Mouse (Mus musculus) cerebellum, adult 11 months (tissue): ENCODE measurements around the gene Krtap5-5.
A peak's percentile ranks its signal among the peaks of the same experiment; 100 is the strongest.
"Not testable (repeated sequence)": the region's sequence is repeated elsewhere in the genome, so short reads cannot be mapped to it uniquely, and the experiment has no call there.

Source experiments
- DNase-seq: peaks from one replicate; pipeline ENCODE4 v3.0.0; 2022

The Krtap5-5 gene

DNA sequence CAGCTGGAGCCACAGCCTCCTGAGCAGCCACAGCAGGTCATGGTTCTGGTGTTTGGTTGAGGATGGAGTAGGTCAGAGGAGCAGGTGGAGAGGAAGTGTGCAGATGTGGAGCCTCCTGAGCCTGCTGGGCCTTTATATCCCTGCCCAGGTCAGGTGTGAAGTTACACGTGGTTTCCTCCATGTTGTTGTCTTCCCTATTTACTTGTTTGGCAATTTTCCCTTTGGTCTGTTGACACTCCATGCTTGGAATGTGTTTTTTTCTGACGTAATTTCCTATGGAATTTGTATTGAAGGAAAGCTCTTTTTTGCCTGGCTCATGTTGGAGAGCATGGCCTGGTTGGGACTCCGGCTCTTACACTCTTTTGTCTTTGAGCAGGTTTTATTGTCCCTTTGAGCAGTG lies at the start of gene Krtap5-5:
Gene Krtap5-5, minus strand, starts transcription at position 101 of the 400 bp plus-strand sequence.
- not testable (repeated sequence) for DNase-seq

DNA sequence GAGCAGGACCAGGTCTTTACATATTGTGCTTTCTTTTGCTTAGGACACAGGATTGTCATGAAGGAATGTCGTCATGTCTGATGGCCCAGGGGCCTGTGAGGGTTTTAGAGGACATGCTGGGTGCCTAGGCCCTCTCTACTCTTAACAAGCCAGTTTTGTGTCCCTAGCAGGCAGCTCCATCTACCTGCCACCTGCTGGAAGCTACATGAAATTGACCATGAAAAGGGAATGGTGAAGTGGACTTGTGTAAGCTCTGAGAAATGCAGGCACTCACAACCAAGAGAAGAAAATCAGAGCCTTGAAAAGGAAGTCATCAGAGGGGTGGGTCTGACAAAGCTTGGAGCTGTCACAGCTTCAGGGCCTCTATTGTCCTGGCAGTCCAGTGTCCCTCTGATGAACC lies 49.5 kb upstream of the Krtap5-5 start:
- DNase-seq = not testable (repeated sequence)

DNA sequence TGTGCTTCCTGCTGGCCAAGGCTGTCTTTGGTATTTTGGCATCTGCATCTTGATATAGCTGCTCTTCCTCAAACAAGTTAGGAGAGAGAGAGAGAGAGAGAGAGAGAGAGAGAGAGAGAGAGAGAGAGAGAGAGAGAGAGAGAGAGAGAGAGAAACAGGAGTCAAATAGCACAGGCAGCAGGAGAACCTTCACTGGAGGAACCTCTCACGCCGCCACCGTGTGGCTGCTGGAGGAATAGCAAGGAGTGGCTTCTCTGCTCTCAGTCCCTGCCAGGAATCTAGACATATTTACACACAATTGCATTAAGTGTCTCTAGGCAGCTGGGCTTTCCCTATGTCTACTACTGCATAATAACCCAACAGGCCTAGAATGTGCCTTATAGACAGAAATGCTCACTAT lies 48.4 kb upstream of the Krtap5-5 start:
- peak; percentile 56 for DNase-seq

DNA sequence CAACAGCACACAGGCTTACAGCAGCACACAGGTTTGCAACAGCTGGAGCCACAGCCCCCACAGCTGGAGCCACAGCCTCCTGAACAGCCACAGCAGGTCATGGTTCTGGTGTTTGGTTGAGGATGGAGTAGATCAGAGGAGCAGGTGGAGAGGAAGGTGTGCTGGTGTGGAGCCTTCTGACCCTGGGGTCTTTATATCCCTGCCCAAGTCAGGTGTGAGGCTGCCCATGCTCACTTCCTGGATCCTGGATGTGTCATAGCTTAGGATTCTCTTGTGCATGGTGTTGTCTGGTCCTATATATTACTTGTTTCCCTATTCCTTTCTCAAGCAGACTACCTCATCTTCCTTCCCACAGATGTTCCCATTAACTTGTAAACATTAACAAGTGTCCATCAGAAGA lies 44.5 kb upstream of the Krtap5-5 start, which contains the start of gene Gm4559:
Gene Gm4559, minus strand, starts transcription at position 101 of the 400 bp plus-strand sequence.
- DNase-seq = not testable (repeated sequence)

DNA sequence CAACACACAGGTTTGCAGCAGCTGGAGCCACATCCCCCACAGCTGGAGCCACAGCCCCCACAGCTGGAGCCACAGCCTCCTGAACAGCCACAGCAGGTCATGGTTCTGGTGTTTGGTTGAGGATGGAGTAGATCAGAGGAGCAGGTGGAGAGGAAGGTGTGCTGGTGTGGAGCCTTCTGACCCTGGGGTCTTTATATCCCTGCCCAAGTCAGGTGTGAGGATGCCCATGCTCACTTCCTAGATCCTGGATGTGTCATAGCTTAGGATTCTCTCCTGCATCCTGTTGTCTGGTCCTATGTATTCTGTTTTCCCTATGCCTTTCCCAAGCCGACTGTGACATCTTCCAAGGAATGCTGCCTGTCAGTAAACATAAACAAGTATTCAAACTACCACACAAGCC lies 28.5 kb upstream of the Krtap5-5 start, which contains the start of gene Gm2431:
Gene Gm2431, minus strand, starts transcription at position 101 of the 400 bp plus-strand sequence.
- not testable (repeated sequence) for DNase-seq

DNA sequence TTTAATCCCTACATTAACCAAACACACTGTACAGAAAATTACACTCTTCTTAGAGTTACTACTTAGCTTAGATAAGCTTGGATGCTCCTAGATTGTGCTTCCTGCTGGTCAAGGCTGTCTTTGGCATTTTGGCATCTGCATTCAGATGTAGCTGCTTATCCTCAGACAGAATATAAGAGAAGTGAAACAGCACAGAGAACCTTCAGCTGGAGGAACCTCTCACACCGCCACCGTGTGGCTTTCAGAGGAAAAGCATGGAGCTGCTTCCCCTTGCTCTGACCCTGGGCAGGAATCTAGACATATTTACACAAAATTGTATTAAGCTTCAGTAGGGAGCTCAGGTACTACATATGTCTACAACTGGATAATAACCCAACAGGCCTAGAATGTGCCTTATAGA lies 25.7 kb upstream of the Krtap5-5 start:
- DNase-seq = no peak

DNA sequence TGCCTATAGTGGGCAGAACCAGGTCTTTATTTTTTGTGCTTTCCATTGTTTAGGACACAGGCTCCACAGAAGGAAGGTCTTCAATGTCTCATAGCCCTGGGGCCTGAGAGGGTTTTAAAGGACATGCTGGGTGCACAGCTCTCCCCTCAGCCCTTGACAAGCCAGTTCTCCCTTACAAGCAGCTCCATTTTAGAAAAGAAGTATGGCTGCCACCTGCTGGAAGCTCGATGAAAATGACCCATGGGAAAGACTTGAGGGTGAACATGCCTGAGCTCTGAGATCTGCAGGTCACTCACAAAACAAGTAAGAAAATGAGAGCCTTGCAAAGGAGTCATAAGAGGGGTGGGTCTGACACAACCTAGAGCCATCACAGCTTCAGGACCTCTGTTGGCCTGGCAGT lies 20.1 kb upstream of the Krtap5-5 start:
- peak; percentile 4 for DNase-seq

DNA sequence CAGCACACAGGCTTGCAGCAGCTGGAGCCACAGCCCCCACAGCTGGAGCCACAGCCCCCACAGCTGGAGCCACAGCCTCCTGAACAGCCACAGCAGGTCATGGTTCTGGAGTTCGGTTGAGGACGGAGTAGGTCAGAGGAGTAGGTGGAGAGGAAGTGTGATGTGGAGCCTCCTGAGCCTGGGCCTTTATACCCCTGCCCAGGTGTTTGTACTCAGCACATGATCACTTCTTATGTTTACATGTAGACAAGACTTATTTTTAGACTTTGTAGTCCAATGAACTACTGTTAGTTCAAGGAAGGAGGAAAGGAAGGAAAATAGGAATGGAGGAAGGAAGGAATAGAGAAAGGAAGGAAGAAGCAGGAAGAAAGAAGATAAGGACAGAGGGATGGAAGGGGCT lies 11.2 kb upstream of the Krtap5-5 start, which contains the start of gene Gm40460:
Gene Gm40460, minus strand, starts transcription at position 101 of the 400 bp plus-strand sequence.
- DNase-seq = no peak

DNA sequence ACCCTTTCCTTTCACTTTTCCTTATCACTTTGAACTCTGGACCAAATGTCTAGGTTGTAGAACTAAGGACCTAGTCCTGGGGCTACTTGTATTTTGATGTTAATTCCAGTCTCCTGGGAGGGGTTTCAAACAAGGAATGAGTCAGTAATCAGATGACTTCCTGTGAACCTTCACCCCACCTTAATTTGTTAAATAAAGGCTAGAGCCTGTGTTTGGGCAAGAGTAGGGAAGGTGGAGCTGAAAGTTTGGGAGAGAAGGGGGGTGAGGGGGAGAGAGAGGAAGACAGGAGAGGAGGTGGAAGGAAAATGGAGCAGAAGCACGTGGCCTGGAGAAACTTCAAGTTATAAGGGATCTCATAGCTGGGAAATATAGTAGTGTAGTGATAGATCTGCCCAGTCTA lies 1.8 kb upstream of the Krtap5-5 start:
- no peak for DNase-seq

DNA sequence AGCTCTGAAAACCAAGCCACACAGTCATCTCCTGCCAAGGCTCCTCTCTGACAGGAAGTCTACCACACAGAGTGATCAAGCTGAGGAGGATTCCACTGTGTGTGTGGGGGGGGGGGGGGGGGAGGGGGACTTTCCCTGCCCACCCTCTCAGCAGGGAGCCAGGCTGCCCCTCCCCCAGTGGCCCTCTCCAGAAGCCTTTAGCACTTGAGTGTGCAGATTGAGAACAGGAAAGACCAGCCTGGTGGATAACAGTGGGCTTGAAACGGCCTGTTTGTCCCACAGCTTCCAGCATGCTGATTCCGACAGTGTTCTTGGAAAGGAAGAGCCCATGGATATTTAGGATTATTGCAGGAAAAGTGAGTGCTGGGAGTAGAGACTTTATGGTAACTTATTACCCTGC lies 5.3 kb downstream of the Krtap5-5 start:
- DNase-seq = no peak

DNA sequence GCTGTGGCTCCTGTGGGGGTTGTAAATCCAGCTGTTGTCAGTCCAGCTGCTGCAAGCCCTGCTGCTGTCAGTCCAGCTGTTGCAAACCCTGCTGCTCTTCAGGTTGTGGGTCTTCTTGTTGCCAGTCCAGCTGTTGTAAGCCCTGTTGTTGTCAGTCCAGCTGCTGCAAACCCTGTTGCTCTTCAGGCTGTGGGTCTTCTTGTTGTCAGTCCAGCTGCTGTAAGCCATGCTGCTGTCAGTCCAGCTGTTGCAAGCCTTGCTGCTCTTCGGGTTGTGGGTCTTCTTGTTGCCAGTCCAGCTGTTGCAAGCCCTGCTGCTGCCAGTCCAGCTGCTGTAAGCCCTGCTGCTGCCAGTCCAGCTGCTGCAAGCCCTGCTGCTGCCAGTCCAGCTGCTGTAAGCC lies 17.6 kb downstream of the Krtap5-5 start:
- DNase-seq = not testable (repeated sequence)

DNA sequence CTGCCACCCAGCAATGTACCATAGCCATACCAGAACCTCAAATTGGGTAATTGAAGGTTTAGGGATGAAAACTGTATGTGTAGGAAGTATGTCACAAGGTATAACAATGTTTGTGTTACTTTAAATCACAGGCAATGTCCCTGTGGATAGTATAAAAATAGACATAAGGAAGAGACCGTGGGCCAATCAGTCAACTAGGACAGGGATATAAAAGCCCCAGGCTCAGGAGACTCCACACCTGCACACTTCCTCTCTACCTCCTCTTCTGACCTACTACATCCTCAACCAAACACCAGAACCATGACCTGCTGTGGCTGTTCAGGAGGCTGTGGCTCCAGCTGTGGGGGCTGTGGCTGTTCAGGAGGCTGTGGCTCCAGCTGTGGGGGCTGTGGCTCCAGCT lies 18.2 kb downstream of the Krtap5-5 start, which contains the start of gene Gm7579:
Gene Gm7579, plus strand, starts transcription at position 301 of the 400 bp plus-strand sequence.
- DNase-seq = no peak

DNA sequence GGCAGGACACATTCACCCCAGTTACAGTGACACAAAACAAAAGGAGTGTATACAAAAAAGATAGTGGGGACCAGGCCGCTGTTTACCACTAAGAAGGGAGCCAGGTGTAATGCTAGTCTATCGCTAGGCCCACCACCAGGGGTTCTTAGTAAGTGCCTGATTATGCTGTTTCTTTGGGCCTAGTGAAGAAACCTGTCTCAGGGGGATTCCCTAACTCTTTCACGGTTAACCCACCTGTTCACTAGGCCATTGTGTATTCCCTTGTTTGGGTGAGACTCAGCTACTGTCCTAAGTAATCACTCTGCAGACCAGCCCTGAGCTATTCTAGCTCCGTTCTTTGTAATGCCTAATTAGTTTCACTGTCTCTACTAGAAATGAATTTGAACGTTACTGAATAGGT lies 22.9 kb downstream of the Krtap5-5 start:
- not testable (repeated sequence) for DNase-seq

DNA sequence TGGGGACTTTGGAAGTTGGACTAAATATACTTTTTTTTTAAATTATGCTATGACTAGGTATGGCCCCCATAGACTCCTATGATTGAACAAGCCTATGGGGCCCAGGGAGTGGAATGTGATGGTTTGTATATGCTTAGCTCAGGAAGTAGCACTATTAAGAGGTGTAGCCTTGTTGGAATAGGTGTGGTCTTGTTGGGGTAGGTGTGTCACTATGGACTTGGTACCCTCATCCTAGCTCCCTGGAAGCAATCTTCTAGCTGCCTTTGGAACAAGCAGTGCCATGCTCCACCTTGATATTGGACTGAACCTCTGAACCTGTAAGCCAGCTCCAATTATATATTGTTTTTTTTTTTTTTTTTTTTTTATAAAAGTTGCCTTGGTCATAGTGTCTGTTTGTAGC lies 24.3 kb downstream of the Krtap5-5 start:
- no peak for DNase-seq

DNA sequence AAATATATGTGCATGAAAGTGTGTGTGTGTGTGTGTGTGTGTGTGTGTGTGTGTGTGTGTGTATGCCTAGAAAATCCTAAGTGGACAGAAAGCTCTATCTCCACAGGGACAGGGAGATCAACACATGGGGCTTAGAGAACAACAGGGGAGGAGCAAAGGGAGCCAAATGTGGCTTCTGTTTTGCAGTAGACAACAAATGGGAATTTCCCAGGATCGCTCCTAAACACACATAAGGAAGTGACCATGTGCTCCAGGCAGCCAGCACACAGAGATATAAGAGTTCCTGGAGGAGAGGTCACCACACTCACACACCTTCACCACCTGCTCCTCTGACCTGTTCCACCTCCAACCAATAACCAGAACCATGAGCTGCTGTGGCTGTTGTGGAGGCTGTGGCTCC lies 28.7 kb downstream of the Krtap5-5 start, which contains the start of gene Krtap5-3:
Gene Krtap5-3, plus strand, starts transcription at position 301 of the 400 bp plus-strand sequence.
- DNase-seq = no peak

DNA sequence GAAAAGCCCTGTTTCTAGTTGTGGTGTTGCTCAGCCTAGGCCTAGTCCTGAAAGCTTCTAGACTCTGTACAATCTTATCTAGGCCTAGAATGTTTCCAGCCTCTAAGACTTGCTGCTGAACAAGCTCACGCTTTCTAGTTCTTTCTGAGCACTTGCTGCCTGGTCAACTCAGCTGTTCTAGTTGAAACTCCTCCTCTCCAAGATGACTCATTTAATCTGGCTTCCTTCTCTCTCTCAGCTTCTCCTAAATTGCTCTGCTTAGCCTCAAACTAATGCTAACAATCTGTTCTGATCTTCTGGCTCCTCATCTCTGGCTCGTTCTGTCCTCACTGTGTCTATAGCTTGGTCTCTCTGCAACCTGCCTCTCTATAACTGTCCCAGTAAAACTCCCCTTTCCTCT lies 31.0 kb downstream of the Krtap5-5 start:
- no peak for DNase-seq

DNA sequence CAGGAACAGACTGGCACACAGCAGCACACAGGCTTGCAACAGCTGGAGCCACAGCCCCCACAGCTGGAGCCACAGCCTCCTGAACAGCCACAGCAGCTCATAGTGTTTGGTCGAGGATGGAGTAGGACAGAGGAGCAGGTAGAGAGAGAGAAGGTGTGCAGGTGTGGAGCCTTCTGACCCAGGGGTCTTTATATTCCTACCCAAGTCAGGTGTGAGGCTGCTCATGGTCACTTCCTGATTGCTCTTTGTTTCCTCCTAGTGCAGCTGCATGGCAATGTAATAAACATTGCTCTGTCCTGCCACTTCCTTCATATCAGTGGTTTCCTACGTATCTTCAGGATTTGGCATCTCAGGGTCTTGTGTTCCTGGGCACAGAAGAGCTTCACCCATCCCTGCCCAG lies 39.5 kb downstream of the Krtap5-5 start, which contains the start of gene Gm10153:
Gene Gm10153, minus strand, starts transcription at position 101 of the 400 bp plus-strand sequence.
- DNase-seq = no peak

DNA sequence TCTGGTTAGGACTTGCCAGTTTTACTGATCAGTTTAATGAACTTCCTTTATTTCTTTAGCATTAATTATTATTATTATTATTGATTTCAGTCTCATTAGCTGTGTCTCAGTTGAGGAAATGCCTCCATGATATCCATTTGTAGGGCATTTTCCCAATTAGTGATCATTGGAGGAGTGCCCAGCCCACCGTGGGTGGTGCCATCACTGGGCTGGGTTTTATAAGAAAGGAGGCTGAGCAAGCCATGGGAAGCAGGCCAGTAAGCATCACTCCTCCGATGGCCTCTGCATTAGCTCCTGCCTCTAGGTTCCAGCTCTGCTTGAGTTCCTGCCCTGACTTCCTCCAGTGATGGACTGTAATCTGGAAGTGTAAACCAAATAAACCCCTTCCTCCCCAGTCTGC lies 41.6 kb downstream of the Krtap5-5 start:
- no peak for DNase-seq

DNA sequence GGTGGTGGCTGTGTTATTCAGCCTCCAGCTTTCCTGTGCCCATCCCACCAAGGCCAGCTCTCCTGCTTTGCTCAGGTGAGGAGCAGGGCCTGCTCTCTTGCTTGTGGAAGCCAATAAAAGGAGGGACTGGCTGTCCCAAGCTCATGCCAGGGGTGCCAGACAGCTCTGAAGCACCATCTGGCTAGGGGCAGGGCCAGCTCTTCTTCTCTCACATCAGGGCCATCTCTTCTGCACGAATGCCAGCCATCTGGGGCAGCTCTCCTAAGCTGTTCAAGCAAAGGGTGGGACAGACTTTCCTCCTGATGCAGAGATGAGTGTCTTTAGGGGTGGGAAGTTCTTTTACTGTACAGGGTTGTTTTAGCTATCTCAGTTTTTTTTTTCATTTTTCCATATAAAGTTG lies 48.8 kb downstream of the Krtap5-5 start:
- no peak for DNase-seq
